Mouse (Mus musculus) myocyte (in vitro differentiated cells): ENCODE results near the gene Nlrp6. TPM values are rescaled to one million over a fixed set of nuclear protein-coding genes. Genes with fewer than 3 reads are reported as not detected.

Experiments used
- H3K27me3 ChIP-seq: one replicate; pipeline ENCODE4 v1.6.1; 2011; ENCODE audit not compliant: control insufficient read depth, insufficient read depth, insufficient read length
- H3K36me3 ChIP-seq: one replicate; pipeline ENCODE4 v1.6.1; 2011; ENCODE audit not compliant: control insufficient read depth, insufficient read depth
- H3K4me2 ChIP-seq: one replicate; pipeline ENCODE4 v1.6.1; 2011; ENCODE audit warnings: low read depth, control low read depth
- H3K4me3 ChIP-seq: one replicate; pipeline ENCODE4 v1.5.1; 2011; ENCODE audit warnings: mild to moderate bottlenecking, control low read depth, moderate library complexity
- H3K79me2 ChIP-seq: one replicate; pipeline ENCODE4 v1.6.1; 2011; ENCODE audit not compliant: control insufficient read depth, insufficient read depth
- H3ac ChIP-seq: one replicate; pipeline ENCODE4 v1.6.1; 2011; ENCODE audit not compliant: control insufficient read depth, insufficient read length
- CEBPB ChIP-seq: IDR thresholded peaks from 2 replicates; pipeline ENCODE4 v1.6.1; 2011; ENCODE audit warnings: mild to moderate bottlenecking, moderate library complexity; ENCODE audit not compliant: poor library complexity, insufficient read depth, severe bottlenecking
- E2F4 ChIP-seq: IDR thresholded peaks from one replicate; pipeline ENCODE4 v1.6.1; 2011; ENCODE audit warnings: mild to moderate bottlenecking, control low read depth, moderate library complexity; ENCODE audit not compliant: insufficient read depth
- MAX ChIP-seq: IDR thresholded peaks from one replicate; pipeline ENCODE4 v1.6.1; 2011; ENCODE audit warnings: low read depth, mild to moderate bottlenecking, control low read depth
- MYOD1 ChIP-seq, 3 experiments: IDR thresholded peaks; one replicate each; pipeline ENCODE4 v1.6.1; 2011; ENCODE audit warnings: control low read depth in 2 of 3, low read depth in 2 of 3, mild to moderate bottlenecking in 2 of 3, moderate library complexity in 1 of 3; ENCODE audit not compliant: insufficient read length in 2 of 3, control insufficient read depth in 1 of 3
- MYOG ChIP-seq, 3 experiments: IDR thresholded peaks; one replicate each; pipeline ENCODE4 v1.6.1; 2011; ENCODE audit warnings: control low read depth in 2 of 3, low read depth in 2 of 3, mild to moderate bottlenecking in 2 of 3; ENCODE audit not compliant: insufficient read length in 2 of 3, control insufficient read depth in 1 of 3, insufficient read depth in 1 of 3
- POLR2A ChIP-seq: IDR thresholded peaks from one replicate; pipeline ENCODE4 v1.6.1; 2011; ENCODE audit warnings: low read depth, mild to moderate bottlenecking, control low read depth, moderate library complexity; ENCODE audit not compliant: insufficient read length
- POLR2AphosphoS2 ChIP-seq: IDR thresholded peaks from one replicate; pipeline ENCODE4 v1.6.1; 2011; ENCODE audit warnings: low read depth, control low read depth; ENCODE audit not compliant: insufficient read length
- REST ChIP-seq: IDR thresholded peaks from one replicate; pipeline ENCODE4 v1.6.1; 2011; ENCODE audit warnings: mild to moderate bottlenecking, control low read depth, moderate library complexity; ENCODE audit not compliant: insufficient read depth, insufficient read length
- SRF ChIP-seq: IDR thresholded peaks from one replicate; pipeline ENCODE4 v1.6.1; 2011; ENCODE audit warnings: low read depth; ENCODE audit not compliant: control insufficient read depth, insufficient read length
- TCF12 ChIP-seq: IDR thresholded peaks from one replicate; pipeline ENCODE4 v1.6.1; 2011; ENCODE audit warnings: mild to moderate bottlenecking, control low read depth; ENCODE audit not compliant: poor library complexity, insufficient read depth, severe bottlenecking
- TCF3 ChIP-seq: IDR thresholded peaks from one replicate; pipeline ENCODE4 v1.6.1; 2011; ENCODE audit warnings: low read depth, control low read depth; ENCODE audit not compliant: insufficient read length
- USF1 ChIP-seq: IDR thresholded peaks from one replicate; pipeline ENCODE4 v1.6.1; 2011; ENCODE audit warnings: low read depth, mild to moderate bottlenecking, control low read depth, moderate library complexity
- polyA plus RNA-seq: library from polyadenylated mRNA; unstranded; fragments of >200 nt; fragmentation: generic; extraction: Trizol; gene quantifications from one replicate; pipeline ENCODE4 v1.2.1, GENCODE M21; 2012; ENCODE audit warnings: missing spikeins

The Nlrp6 gene
- polyA plus RNA-seq, 1 experiment, result 0.01 TPM

- Histone ChIP-seq H3K4me2 (peak overlapping the region; percentile 83), H3K79me2 (no peaks in the 10 kb centered on the region), H3ac (peak overlapping the region; percentile 27), H3K27me3 (no peaks in the 10 kb centered on the region), H3K4me3 (peak overlapping the region; percentile 72), H3K36me3 (peaks cover 5% of the 10 kb centered on the region)
- peak; percentile 14 for TF ChIP-seq POLR2AphosphoS2
- TF ChIP-seq MAX, result no peak
Observed at GRCm38 (mm10) chr7:140942341-140942740, 21.6 kb downstream of the Nlrp6 start.

GRCm38 (mm10) chr7:140942811-140943210 is 22.1 kb downstream of the Nlrp6 start:
- peak overlapping the region; percentile 83 for H3K4me2 ChIP-seq
- no peaks in the 10 kb centered on the region for H3K27me3 ChIP-seq
- TF ChIP-seq E2F4, result no peak
- no peak for TF ChIP-seq MYOG (IDR thresholded peaks at IDR 0.05; ENCODE audit: control insufficient read depth in 1 of 3, insufficient read depth in 1 of 3, insufficient read length in 2 of 3, low read depth in 2 of 3)
- TF ChIP-seq SRF, result no peak
- TF ChIP-seq CEBPB, result no peak
- TF ChIP-seq TCF12, result no peak
- no peak for TF ChIP-seq POLR2A
- TF ChIP-seq TCF3, result no peak
- H3K36me3 ChIP-seq, result peaks cover 9% of the 10 kb centered on the region
- H3ac ChIP-seq, result peak overlapping the region; percentile 27
- no peaks in the 10 kb centered on the region for H3K79me2 ChIP-seq
- H3K4me3 ChIP-seq, result peak overlapping the region; percentile 72

GRCm38 (mm10) chr7:140943356-140943755 is 22.7 kb downstream of the Nlrp6 start:
- H3K4me3 ChIP-seq, result no peak overlapping the region

GRCm38 (mm10) chr7:140944236-140944635 is 23.5 kb downstream of the Nlrp6 start:
- no peaks in the 10 kb centered on the region for H3K79me2 ChIP-seq
- H3K27me3 ChIP-seq, result no peaks in the 10 kb centered on the region
- TF ChIP-seq POLR2AphosphoS2 (peak; percentile 15), MAX (no peak), CEBPB (no peak)
- peaks cover 14% of the 10 kb centered on the region for H3K36me3 ChIP-seq
- no peak overlapping the region for H3K4me3 ChIP-seq
- no peak overlapping the region for H3K4me2 ChIP-seq
- H3ac ChIP-seq, result no peak overlapping the region

More at GRCm38 (mm10) chr7:140943356-140943755, 22.7 kb downstream of the Nlrp6 start:
- no peak for TF ChIP-seq REST
- TF ChIP-seq USF1, result no peak
- no peak for TF ChIP-seq CEBPB
- TF ChIP-seq E2F4, result no peak
- no peak for TF ChIP-seq SRF
- no peak for TF ChIP-seq MYOD1 (IDR thresholded peaks at IDR 0.05; ENCODE audit: control insufficient read depth in 1 of 3, insufficient read length in 2 of 3, low read depth in 2 of 3)
- TF ChIP-seq POLR2AphosphoS2, result no peak
- no peak for TF ChIP-seq POLR2A
- no peak for TF ChIP-seq MYOG (IDR thresholded peaks at IDR 0.05; ENCODE audit: control insufficient read depth in 1 of 3, insufficient read depth in 1 of 3, insufficient read length in 2 of 3, low read depth in 2 of 3)
- no peak for TF ChIP-seq TCF12
- no peak for TF ChIP-seq MAX
- no peak for TF ChIP-seq TCF3
- Histone ChIP-seq H3K4me2 (no peak overlapping the region), H3K27me3 (no peaks in the 10 kb centered on the region), H3K36me3 (peaks cover 14% of the 10 kb centered on the region), H3K79me2 (no peaks in the 10 kb centered on the region), H3ac (no peak overlapping the region)

- Histone ChIP-seq H3K36me3 (peaks cover 17% of the 10 kb centered on the region), H3K4me2 (no peak overlapping the region), H3ac (no peak overlapping the region), H3K4me3 (no peak overlapping the region), H3K79me2 (no peaks in the 10 kb centered on the region), H3K27me3 (no peaks in the 10 kb centered on the region)
- TF ChIP-seq POLR2AphosphoS2 (peak; percentile 53), CEBPB (no peak)
Observed at GRCm38 (mm10) chr7:140945247-140945646, 24.5 kb downstream of the Nlrp6 start.

GRCm38 (mm10) chr7:140946311-140946710 is 25.6 kb downstream of the Nlrp6 start:
- no peak for TF ChIP-seq POLR2AphosphoS2
- no peak for TF ChIP-seq MYOG (IDR thresholded peaks at IDR 0.05; ENCODE audit: control insufficient read depth in 1 of 3, insufficient read depth in 1 of 3, insufficient read length in 2 of 3, low read depth in 2 of 3)
- no peak for TF ChIP-seq POLR2A
- TF ChIP-seq MYOD1 (IDR thresholded peaks at IDR 0.05; ENCODE audit: control insufficient read depth in 1 of 3, insufficient read length in 2 of 3, low read depth in 2 of 3), result no peak
- no peak for TF ChIP-seq TCF3
- no peak for TF ChIP-seq USF1
- no peak for TF ChIP-seq E2F4
- TF ChIP-seq REST, result no peak
- TF ChIP-seq CEBPB, result no peak
- no peak for TF ChIP-seq MAX
- TF ChIP-seq TCF12, result no peak
- TF ChIP-seq SRF, result no peak
- Histone ChIP-seq H3K27me3 (no peaks in the 10 kb centered on the region), H3ac (no peak overlapping the region), H3K79me2 (no peaks in the 10 kb centered on the region), H3K4me2 (no peak overlapping the region), H3K36me3 (peaks cover 17% of the 10 kb centered on the region), H3K4me3 (no peak overlapping the region)
